Mouse (Mus musculus) brown adipose tissue, adult 24 weeks (tissue): Measurements from ENCODE around the gene Gm21992. TPM values are rescaled to one million over a fixed set of nuclear protein-coding genes. Genes with fewer than 3 reads are reported as not detected.
A peak's percentile ranks its signal among the peaks of the same experiment; 100 is the strongest.
"Not testable (repeated sequence)": the region's sequence is repeated elsewhere in the genome, so short reads cannot be mapped to it uniquely, and the experiment has no call there.

Source experiments
- H3K27ac ChIP-seq: fragments of 200-500 bp; replicated peaks from 2 replicates; pipeline ENCODE4 v1.5.1; 2012; ENCODE audit warnings: low read depth, mild to moderate bottlenecking, low read length
- H3K4me1 ChIP-seq: fragments of 200-500 bp; 2 replicates; pipeline ENCODE4 v1.6.1; 2012; ENCODE audit warnings: low read length, mixed read lengths; ENCODE audit not compliant: control insufficient read depth, insufficient read depth, insufficient read length
- H3K4me3 ChIP-seq: fragments of 200-500 bp; 2 replicates; pipeline ENCODE4 v1.5.1; 2012; ENCODE audit warnings: low read depth, mild to moderate bottlenecking, low read length, moderate library complexity; ENCODE audit not compliant: insufficient read depth
- polyA plus RNA-seq: library from polyadenylated mRNA; stranded (reverse); fragments of >200 nt; gene quantifications from 2 replicates; pipeline ENCODE4 v1.2.4, GENCODE M21; 2012; ENCODE audit not compliant: missing spikeins, insufficient read depth, insufficient read length

Gene Gm21992
- polyA plus RNA-seq, 1 experiment: 12.6 TPM

DNA sequence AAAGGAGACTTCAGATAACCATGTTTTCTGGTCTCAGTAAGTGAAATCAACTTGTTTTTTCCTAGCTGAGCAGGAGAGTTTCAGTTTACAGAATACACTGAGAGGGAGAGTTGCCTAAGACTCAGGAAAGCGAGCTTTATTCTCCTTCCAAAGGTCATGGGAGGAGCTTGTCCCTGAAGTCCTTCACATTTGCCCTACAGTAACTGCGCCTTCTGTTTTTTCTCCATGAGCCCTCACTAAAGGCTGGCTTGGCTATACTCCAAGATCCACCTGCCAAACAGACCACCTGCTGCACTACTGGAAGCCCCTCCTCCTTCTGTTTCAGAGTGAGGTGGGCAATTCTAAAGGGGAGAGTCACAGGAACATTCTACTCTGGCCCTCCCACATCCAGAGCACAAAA is 24.7 kb upstream of the Gm21992 start:
- Histone ChIP-seq H3K4me1 (peaks cover 8% of the 10 kb centered on the region; the same call in 1 of the 2 replicates), H3K27ac (peak overlapping the region; percentile 83), H3K4me3 (no peak overlapping the region)

DNA sequence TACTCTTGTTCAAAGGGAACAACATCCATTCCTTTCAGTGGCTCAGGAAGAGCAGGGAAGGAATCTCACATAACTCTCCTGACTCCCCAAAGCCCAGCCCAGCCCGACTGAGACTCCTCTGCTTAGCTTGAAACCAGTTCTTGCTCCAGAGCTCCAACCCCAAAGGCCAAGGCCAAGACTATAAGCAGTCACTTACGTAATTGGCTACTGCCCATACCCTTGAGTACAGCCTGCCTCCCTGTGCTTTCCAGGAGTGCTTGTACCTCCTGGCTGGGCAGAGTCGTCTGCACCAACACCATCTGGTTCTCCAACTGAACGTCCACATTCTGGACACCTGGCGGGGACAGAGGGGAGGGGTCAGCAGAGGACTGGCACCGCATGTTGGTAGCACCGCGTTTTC is 22.6 kb upstream of the Gm21992 start:
- peaks cover 8% of the 10 kb centered on the region; the same call in 1 of the 2 replicates for H3K4me1 ChIP-seq
- no peak overlapping the region for H3K27ac ChIP-seq
- no peak overlapping the region for H3K4me3 ChIP-seq

- Histone ChIP-seq H3K4me1 (no peaks in the 10 kb centered on the region), H3K27ac (no peak overlapping the region), H3K4me3 (no peak overlapping the region)
Observed at GRCm38 (mm10) chr19:4829156-4829555, 17.7 kb upstream of the Gm21992 start.

- H3K4me1 ChIP-seq: no peaks in the 10 kb centered on the region
- no peak overlapping the region for H3K27ac ChIP-seq
- no peak overlapping the region for H3K4me3 ChIP-seq
Observed at GRCm38 (mm10) chr19:4828444-4829114, 17.2 kb upstream of the Gm21992 start.

DNA sequence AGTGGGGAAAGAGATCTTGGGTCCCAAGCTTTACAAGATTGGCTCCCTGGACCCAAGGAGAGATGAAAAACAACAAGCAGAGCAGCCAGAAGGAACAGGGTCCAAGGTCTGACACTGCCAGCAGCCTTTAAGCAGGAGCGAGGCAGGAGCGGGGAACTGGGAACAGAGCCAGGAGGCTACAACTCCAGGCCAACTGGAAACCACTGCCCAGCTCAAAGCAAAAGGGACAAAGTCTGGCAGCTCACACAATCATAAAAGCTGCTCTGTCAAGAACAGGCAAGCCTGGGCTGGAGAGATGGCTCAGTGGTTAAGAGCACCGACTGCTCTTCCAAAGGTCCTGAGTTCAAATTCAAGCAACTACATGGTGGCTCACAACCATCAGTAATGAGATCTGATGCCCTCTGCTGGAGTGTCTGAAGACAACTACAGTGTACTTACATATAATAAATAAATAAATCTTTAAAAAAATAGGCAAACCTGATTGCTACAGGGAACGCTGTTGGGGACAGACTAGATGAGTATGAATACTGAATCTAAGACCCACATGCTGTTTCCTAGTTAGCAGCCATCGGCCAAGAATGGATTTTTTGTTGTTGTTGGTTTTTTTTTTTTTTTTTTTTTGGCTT is 9.4 kb upstream of the Gm21992 start:
- H3K27ac ChIP-seq: no peak overlapping the region
- H3K4me1 ChIP-seq: no peaks in the 10 kb centered on the region
- no peak overlapping the region for H3K4me3 ChIP-seq

DNA sequence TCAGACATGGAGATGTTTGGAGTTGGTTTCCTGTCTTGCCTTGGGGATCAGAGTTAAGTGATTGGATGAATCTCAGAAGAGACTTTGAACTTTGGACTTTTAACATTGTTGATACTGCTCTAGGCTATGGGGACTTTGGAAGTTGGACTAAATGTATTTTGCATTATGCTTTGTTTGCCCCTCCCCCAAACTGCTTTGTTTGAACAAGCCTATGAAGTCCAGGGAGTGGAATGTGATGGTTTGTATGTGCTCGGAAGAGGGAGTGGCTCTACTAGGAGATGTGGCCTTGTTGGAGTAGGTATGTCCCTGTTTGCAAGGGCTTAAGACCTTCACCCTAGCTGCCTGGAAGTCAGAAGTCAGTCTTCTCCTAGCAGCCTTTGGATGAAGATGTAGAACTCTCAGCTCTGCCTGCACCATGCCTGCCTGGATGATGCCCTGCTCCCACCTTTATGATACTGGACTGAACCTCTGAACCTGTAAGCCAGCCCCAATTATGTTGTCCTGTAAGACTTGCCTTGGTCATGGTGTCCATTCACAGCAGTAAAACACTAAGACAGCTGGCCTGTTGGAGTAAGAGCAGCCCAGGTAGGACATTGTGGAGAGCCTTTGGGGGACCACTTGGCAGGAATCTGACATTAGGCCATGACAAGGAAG is 5.9 kb upstream of the Gm21992 start:
- no peak overlapping the region for H3K27ac ChIP-seq
- no peak overlapping the region for H3K4me3 ChIP-seq
- no peaks in the 10 kb centered on the region for H3K4me1 ChIP-seq

- Histone ChIP-seq H3K4me3 (no peak overlapping the region), H3K27ac (no peak overlapping the region), H3K4me1 (peaks cover 2% of the 10 kb centered on the region)
Observed at GRCm38 (mm10) chr19:4813015-4813414, 1.6 kb upstream of the Gm21992 start.

GRCm38 (mm10) chr19:4812334-4812949 is 1.0 kb upstream of the Gm21992 start:
- H3K4me3 ChIP-seq: peak overlapping the region; percentile 81
- not testable (repeated sequence) for H3K27ac ChIP-seq, H3K4me1 ChIP-seq

- peaks cover 2% of the 10 kb centered on the region for H3K4me1 ChIP-seq
- peak overlapping the region; percentile 81 for H3K4me3 ChIP-seq
Observed at GRCm38 (mm10) chr19:4811909-4812242, 464 bp upstream of the Gm21992 start.

GRCm38 (mm10) chr19:4810746-4811062 is 708 bp downstream of the Gm21992 start:
- H3K4me1 ChIP-seq: peaks cover 2% of the 10 kb centered on the region
- peak overlapping the region; percentile 86 for H3K4me3 ChIP-seq
- H3K27ac ChIP-seq: peak overlapping the region; percentile 32; the same call in 1 of the 2 replicates

More at GRCm38 (mm10) chr19:4811909-4812242, 464 bp upstream of the Gm21992 start:
- peak overlapping the region; percentile 83 for H3K27ac ChIP-seq

- Histone ChIP-seq H3K4me3 (peak overlapping the region; percentile 86), H3K4me1 (peaks cover 2% of the 10 kb centered on the region), H3K27ac (peak overlapping the region; percentile 32; the same call in 1 of the 2 replicates)
Observed at GRCm38 (mm10) chr19:4810309-4810708, 1.1 kb downstream of the Gm21992 start.

DNA sequence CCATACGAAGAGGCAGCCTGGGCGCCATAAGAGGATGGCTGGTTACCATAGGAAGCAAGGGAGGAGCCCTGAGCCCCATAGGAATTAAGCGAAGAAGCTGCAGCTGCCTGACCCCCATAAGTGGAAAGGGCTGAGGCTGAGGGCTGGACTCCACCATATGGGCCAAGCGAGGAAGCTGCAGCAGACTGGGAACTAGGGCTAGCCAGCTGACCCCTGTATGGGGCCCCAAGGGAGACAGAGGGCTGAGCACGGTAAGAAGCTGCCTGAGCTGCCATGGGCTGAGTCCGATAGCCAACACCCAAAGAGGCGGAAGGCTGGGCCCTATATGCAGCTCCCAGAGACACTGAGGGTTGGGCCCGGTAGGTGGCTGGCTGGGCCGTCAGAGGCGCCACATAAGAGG is 8.1 kb downstream of the Gm21992 start:
- Histone ChIP-seq H3K4me3 (no peak overlapping the region), H3K27ac (no peak overlapping the region), H3K4me1 (no peaks in the 10 kb centered on the region)

- Histone ChIP-seq H3K4me3 (no peak overlapping the region), H3K27ac (no peak overlapping the region), H3K4me1 (no peaks in the 10 kb centered on the region)
Observed at GRCm38 (mm10) chr19:4802691-4803091, 8.7 kb downstream of the Gm21992 start.

- Histone ChIP-seq H3K27ac (no peak overlapping the region), H3K4me3 (no peak overlapping the region), H3K4me1 (no peaks in the 10 kb centered on the region)
Observed at GRCm38 (mm10) chr19:4799083-4799482, 12.3 kb downstream of the Gm21992 start.

GRCm38 (mm10) chr19:4797846-4798245 is 13.6 kb downstream of the Gm21992 start:
- H3K4me1 ChIP-seq: no peaks in the 10 kb centered on the region
- no peak overlapping the region for H3K27ac ChIP-seq
- no peak overlapping the region for H3K4me3 ChIP-seq
